Mouse (Mus musculus) gastrocnemius, adult 18-20 months (tissue): ENCODE data around the gene Rnpep. TPM values are rescaled to one million over a fixed set of nuclear protein-coding genes. Genes with fewer than 3 reads are reported as not detected.
"Not testable (repeated sequence)": the region's sequence is repeated elsewhere in the genome, so short reads cannot be mapped to it uniquely, and the experiment has no call there.

Experiments used
- DNase-seq: peaks from one replicate; pipeline ENCODE4 v3.0.0; 2021; ENCODE audit warnings: low spot score
- total RNA-seq, 2 experiments: library from RNA; stranded (reverse); gene quantifications; 2 replicates each; pipeline ENCODE4 v1.2.3; 2021

The Rnpep gene
- total RNA-seq, 2 experiments from 2014 or later = 11.6 to 12.1 TPM

GRCm38 (mm10) chr1:135259128-135259436 is 24.8 kb downstream of the Rnpep start:
- peak; percentile 86 for DNase-seq

DNA sequence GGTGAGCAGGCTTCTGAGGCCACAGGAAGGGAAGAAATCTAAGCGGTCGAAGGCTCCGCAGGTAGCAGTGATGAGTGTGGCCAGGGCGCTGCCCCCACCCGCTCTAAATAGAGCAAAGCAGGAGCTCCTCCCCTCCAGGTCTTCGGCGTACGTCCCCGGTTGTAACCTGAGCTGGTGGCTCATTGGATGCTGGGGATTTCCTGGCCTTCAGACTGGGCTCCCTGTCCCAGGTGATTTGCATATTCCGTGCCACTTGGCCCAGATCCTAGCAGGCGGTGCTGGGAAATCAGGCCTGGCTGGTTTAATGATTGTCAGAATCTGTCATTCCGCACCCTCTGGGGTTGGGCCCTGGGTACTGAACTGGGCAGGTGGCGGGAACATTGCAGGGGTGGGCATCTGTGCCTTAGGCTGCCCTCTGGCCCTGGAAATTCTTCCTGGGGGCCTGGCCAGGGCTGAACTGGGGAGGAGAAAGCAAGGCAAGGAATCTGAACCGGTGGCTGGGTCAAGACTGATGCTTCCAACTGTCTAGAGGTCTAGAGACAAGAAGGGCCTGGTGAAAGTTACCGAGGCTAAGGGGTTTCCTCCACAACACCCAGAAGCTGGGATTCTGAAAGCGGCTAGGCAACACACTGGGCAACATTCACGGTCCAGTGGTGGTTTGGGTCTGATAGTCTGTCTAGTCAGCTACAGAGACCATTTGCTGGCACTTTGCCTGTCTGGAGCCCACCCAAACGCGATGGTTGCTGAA is 25.3 kb downstream of the Rnpep start, which contains the start of gene Elf3:
TSS of gene Elf3 (minus strand) at position 189 of the 748 bp plus-strand sequence.
- peak; percentile 56 for DNase-seq

DNA sequence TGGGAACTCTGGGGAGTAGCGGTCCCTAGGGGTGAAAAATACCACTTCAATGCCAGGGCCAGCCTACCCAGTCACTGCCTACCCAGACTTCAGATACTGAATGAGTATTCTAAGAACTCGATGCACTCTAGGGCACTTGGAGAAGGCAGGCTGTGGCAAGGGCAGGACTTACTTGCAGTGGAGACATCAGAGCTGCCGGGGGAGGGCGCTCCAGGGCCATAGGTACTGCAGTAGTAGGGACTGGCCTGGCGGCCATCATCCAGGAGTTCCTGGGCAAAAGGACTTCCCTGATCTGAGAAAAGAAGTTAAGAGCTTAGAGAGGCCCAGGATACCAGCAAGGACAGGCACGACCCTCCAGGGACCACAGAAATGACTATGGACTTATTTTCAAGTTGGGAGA is 27.6 kb downstream of the Rnpep start:
- no peak for DNase-seq

DNA sequence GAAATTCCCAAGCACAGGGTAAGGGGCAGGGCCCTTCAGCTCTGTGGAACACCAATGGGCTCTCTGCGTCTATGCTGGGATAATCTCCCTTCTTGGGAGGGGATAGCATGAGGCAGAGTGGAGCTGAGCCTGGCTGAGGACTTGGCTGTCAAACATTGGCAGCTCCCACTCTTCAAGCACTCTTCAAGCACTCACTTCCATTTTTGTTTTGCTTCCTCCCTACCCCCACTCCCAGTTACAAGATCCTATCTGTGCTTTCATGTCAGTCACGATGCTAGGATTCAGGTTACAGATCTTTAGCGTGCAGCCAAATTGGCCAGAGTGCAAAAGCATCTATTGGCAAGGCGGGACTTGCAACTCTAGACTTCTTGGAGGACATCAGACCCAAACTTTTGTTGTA is 31.0 kb downstream of the Rnpep start:
- peak; percentile 75 for DNase-seq

GRCm38 (mm10) chr1:135251405-135251804 is 32.5 kb downstream of the Rnpep start:
- no peak for DNase-seq

- no peak for DNase-seq
These were observed 33.2 kb downstream of the Rnpep start for GRCm38 (mm10) chr1:135250706-135251105.

- DNase-seq = no peak
These were observed 35.4 kb downstream of the Rnpep start for GRCm38 (mm10) chr1:135248434-135248850.

DNA sequence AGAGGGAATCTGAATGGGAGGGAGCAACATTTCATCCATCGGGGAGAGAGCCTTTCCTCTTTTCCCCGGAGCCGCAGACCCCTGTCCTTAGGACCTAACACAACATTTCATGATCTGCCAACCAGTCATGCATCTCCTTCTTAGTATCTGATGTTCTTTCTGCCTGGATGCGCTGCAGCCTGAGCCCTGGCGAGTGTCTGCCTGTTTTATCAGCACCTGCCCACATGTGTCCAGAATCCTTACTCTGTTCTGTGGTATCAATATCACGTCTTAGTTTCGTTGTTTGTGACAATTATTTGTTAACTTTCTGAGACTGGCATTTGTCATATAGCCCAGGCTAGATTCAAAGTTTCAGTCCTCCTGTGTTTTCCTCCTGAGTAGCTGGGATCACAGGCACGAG is 39.9 kb downstream of the Rnpep start:
- no peak for DNase-seq

GRCm38 (mm10) chr1:135240206-135240605 is 43.7 kb downstream of the Rnpep start:
- not testable (repeated sequence) for DNase-seq

- no peak for DNase-seq
These were observed 46.6 kb downstream of the Rnpep start for GRCm38 (mm10) chr1:135237131-135237851.

GRCm38 (mm10) chr1:135234771-135235170 is 49.1 kb downstream of the Rnpep start:
- DNase-seq = no peak

DNA sequence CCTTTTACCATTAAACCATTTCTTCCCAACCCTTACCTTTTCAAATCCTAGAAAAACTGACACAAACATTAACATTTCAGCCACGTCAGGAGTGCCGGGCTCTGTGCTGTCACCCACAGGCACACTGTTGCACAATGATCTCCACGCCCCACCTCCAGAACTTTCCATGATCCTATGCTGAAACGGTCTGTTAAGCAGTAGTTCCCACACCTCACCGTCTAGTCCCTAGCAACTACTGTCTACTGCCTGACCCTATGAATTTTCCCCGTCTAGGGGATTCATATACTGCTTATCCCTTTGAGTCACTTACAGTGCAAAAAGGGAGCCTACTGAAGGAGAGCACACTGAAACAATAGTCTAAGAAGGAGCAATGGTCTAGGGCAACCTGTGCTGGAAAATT is 49.9 kb downstream of the Rnpep start:
- DNase-seq = no peak

GRCm38 (mm10) chr1:135231878-135232277 is 52.0 kb downstream of the Rnpep start:
- not testable (repeated sequence) for DNase-seq

DNA sequence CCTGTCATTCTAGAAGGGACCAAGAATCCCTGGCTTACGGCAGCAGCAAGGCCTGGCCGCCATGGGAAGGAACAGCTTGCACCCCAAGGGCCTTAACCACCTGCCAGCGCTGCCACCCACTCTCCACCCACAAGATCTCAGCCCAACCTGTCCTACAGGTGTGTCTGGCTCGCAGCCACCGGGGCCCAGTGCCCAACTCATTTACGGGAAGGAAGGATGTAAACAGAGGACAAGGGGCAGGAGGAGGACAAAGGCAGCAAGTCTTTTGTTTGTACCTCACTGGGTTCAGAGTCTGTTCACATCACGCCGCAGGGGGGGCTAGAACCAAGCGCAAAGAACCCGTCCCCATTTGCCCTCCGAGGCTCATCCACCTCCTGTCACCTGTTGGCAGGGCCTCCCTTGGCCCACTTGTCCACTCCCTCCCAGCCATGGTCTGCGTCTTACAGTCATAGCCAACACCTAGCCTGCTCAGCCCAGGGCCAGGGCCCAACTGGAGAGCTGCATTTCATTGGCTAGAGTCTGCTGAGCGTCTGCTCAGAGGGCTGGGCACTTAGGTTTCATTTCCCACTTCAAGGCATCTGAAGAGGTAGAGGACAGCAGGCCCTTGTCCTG is 56.4 kb downstream of the Rnpep start:
- DNase-seq = no peak

DNA sequence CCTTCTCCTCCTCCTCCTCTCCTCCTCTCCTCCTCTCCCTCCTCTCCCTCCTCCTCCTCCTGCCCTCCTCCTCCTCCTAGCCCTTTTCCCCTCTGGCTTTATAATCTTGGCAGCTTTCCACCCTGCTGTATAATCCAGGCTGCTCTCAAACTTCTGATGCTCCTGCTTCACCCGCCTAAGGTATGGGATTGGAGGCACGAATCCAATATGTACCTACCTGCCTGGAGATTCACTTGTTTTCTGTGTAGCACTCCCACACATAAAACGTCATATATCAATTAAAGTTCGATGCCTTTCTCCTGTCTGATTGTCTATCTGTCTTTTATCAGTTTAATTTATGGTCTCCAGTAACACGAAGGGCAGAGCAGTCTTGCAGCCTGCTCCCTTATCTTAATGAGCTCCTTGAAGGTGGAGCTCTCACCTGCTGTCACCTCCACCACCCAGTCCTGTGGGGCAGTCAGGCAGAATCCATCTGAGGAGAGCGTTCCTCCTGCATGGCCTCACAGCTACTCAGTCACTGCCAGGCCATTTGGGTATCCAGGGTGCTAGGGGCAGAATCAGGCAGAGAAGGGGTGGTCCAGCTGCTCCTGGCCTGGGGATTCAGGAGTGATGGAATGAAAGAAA is 58.8 kb downstream of the Rnpep start:
- no peak for DNase-seq

- DNase-seq = no peak
These were observed 59.7 kb downstream of the Rnpep start for GRCm38 (mm10) chr1:135224147-135224546.

DNA sequence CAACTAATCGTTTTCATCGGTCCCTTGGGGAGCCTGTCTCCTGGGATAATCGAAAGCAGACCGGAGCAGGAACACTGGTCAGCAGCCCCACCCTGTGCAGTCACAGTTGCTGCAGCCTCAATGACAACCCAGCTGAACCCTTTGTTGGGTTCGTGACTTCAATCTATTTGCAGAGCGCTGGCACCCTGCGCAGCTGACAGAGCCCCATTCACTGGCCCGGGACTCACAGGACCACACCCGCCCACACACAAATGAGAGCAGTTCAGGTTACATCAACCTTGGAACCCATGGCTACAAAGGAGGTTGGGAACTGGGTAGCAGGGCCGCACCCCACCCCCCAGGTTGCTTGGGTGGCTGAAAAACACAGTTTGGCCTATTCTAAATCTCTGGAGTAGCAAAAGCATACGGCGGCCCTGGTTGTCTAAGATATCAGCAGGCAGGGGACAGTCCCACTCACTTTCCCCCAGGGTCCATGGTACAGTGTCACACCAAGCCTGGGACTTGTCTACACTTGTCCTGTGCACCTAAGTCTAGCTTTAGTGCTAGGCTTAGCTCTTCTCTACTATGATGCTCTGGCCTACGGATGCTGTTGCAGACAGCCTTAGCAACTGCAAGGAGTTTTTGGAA is 66.2 kb downstream of the Rnpep start:
- no peak for DNase-seq

DNA sequence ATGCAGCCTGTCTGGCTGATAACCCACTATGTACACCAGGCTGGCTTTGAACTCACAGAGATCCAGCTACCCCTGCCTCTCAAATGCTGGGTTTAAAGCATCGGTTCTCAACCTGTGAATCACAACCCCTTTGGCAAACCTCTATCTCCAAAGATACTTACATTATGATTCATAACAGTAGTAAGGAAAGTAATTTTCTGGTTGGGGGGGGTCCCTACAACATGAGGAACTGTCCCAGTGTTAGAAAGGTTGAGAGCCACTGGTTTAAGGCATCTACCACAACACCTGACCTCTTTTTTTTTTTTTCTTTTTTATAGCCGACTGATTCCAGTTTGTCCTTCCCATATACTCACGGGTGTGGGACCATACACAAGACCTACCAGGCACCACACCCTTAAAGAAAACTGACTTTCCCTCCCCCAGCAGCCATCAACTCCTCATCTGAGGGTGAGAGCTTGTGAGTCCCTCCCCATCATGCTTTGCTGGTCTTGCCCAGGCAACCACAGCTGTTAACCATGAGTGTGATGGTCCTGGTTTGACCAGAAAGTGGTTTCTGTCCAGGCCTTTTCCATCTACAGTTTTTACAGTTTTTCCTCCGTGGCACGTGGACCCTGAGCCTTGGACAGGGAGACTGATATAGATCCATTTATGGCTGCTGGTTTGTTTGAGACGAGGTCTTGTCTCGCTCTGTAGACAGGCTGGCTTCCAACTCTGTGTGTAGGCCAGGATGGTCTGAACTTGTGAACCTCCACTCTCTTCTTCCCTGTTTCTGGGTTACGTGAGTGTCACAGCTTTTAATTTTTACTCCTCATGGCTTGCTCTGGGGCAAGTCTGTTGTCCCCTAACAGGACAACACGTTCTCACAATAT is 69.9 kb downstream of the Rnpep start:
- no peak for DNase-seq
